ENCODE assay signal across 8 mouse cellular contexts in the genomic region with DNA sequence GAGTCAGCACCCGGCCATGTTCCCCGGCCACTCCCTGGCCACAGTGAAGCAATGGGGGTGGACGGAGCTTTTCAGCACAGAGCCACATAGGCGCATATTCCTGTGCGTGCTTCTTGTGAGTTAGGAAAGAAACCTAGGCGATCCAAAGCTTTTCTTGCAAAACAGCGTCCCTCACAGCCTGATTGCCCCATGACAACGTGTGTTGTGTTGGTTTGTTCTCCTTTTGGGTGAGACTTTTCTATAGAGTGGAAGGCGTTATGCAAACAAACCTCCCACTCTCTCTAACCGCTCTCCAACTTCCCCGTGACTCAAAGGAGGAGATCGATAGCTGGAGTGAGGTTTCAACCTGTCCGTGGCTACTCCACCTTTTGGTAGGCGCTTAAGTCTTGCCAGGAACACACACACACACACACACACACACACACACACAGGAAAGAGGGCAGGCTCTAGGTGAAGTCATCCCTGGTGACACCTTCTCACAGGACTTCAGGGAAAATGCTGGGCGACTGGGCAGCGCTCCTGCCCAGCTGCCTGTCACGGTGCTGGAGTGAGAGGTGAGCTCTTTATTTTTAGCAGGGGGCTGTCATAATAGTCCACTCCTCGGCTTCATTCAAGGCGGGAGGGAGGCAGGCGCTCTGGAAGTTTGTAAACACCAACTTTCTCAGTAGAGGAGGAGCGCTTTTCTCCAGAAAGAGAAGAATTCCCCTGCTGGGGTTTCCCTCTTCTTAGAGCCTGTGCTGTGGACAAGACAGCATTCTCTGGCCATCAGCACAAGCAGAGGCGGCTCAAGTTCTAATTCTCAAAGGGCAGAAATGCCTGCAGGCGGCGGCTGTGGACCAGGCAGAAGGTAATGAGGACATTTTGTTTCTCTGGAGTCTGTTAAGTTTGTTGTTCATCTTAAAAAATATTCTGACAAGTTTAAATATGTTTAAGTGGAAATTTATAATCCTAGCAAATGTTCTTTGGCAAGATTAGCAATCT. TPM values are rescaled to one million over a fixed set of nuclear protein-coding genes. Genes with fewer than 3 reads are reported as not detected.
DNase-seq lines count a peak whose midpoint lies in the region; ATAC-seq lines count a peak whose summit lies in the region.

No protein-coding gene starts in this region.

- no peak overlapping the region for H3K9ac ChIP-seq in midbrain, embryonic 11.5 days (ENCODE audit: low read length)
- no peak overlapping the region for H3K9ac ChIP-seq in midbrain, embryonic 15.5 days
- no peak overlapping the region for H3K9ac ChIP-seq in embryonic facial prominence, embryonic 12.5 days
- H3K9ac ChIP-seq in hindbrain, embryonic 13.5 days, result no peak overlapping the region
- H3K9ac ChIP-seq in liver, embryonic 15.5 days, result no peak overlapping the region

- H3K4me1 ChIP-seq in midbrain, embryonic 11.5 days (ENCODE audit: control insufficient read depth, insufficient read depth, low read length), result no peaks in the 10 kb centered on the region
- peaks cover 3% of the 10 kb centered on the region; the same call in 1 of the 2 replicates for H3K4me1 ChIP-seq in midbrain, embryonic 15.5 days
- peaks cover 7% of the 10 kb centered on the region for H3K4me1 ChIP-seq in embryonic facial prominence, embryonic 12.5 days
- 0 out of 2 replicates have a peak, but pooled peaks cover 3% of the 10 kb centered on the region for H3K4me1 ChIP-seq in hindbrain, embryonic 13.5 days (replicated peaks)
- H3K4me1 ChIP-seq in liver, embryonic 15.5 days (replicated peaks), result 0 out of 2 replicates have a peak, but pooled peaks cover 2% of the 10 kb centered on the region

- no peak overlapping the region for H3K4me3 ChIP-seq in midbrain, embryonic 11.5 days (ENCODE audit: low read depth, low read length)
- H3K4me3 ChIP-seq in midbrain, embryonic 15.5 days, result no peak overlapping the region
- no peak overlapping the region for H3K4me3 ChIP-seq in embryonic facial prominence, embryonic 12.5 days
- no peak overlapping the region for H3K4me3 ChIP-seq in hindbrain, embryonic 13.5 days
- H3K4me3 ChIP-seq in liver, embryonic 15.5 days (replicated peaks), result peak overlapping the region; percentile 36

- ATAC-seq in midbrain, embryonic 11.5 days (ENCODE audit: low FRiP score), result no peak
- ATAC-seq in midbrain, embryonic 15.5 days (replicated peaks), result no peak
- no peak for ATAC-seq in embryonic facial prominence, embryonic 12.5 days (ENCODE audit: insufficient number of reproducible peaks, insufficient read depth, low FRiP score, low TSS enrichment)
- ATAC-seq in hindbrain, embryonic 13.5 days (ENCODE audit: low FRiP score), result no peak
- ATAC-seq in liver, embryonic 15.5 days (ENCODE audit: insufficient read depth), result peak; percentile 62

- no peaks in the 10 kb centered on the region for H3K9me3 ChIP-seq in midbrain, embryonic 11.5 days (ENCODE audit: control insufficient read depth, low read length)
- no peaks in the 10 kb centered on the region for H3K9me3 ChIP-seq in midbrain, embryonic 15.5 days
- H3K9me3 ChIP-seq in embryonic facial prominence, embryonic 12.5 days, result no peaks in the 10 kb centered on the region
- no peaks in the 10 kb centered on the region for H3K9me3 ChIP-seq in hindbrain, embryonic 13.5 days
- no peaks in the 10 kb centered on the region for H3K9me3 ChIP-seq in liver, embryonic 15.5 days (replicated peaks)

- H3K36me3 ChIP-seq in midbrain, embryonic 11.5 days (ENCODE audit: control insufficient read depth, insufficient read depth, low read length), result no peaks in the 10 kb centered on the region
- no peaks in the 10 kb centered on the region for H3K36me3 ChIP-seq in midbrain, embryonic 15.5 days (replicated peaks)
- no peaks in the 10 kb centered on the region for H3K36me3 ChIP-seq in embryonic facial prominence, embryonic 12.5 days
- no peaks in the 10 kb centered on the region for H3K36me3 ChIP-seq in hindbrain, embryonic 13.5 days
- H3K36me3 ChIP-seq in liver, embryonic 15.5 days (replicated peaks), result no peaks in the 10 kb centered on the region

- 38% methylated on average over 24 of the region's 24 CpGs for WGBS in midbrain, embryonic 11.5 days
- 40% methylated on average over 24 of the region's 24 CpGs for WGBS in midbrain, embryonic 15.5 days
- 31% methylated on average over 24 of the region's 24 CpGs for WGBS in embryonic facial prominence, embryonic 12.5 days
- WGBS in hindbrain, embryonic 13.5 days, result 40% methylated on average over 24 of the region's 24 CpGs
- WGBS in liver, embryonic 15.5 days (ENCODE audit: insufficient replicate concordance), result 39% methylated on average over 24 of the region's 24 CpGs

- no peak overlapping the region for H3K27ac ChIP-seq in midbrain, embryonic 11.5 days (ENCODE audit: low read depth, low read length)
- no peak overlapping the region for H3K27ac ChIP-seq in midbrain, embryonic 15.5 days
- H3K27ac ChIP-seq in embryonic facial prominence, embryonic 12.5 days, result no peak overlapping the region
- H3K27ac ChIP-seq in hindbrain, embryonic 13.5 days, result no peak overlapping the region
- peak overlapping the region; percentile 55; the same call in 1 of the 2 replicates for H3K27ac ChIP-seq in liver, embryonic 15.5 days (replicated peaks)

- H3K27me3 ChIP-seq in midbrain, embryonic 11.5 days (ENCODE audit: control insufficient read depth, insufficient read depth, low read length), result no peaks in the 10 kb centered on the region
- no peaks in the 10 kb centered on the region for H3K27me3 ChIP-seq in midbrain, embryonic 15.5 days (replicated peaks)
- no peaks in the 10 kb centered on the region for H3K27me3 ChIP-seq in embryonic facial prominence, embryonic 12.5 days
- H3K27me3 ChIP-seq in hindbrain, embryonic 13.5 days, result 0 out of 2 replicates have a peak, but pooled peaks cover 3% of the 10 kb centered on the region
- H3K27me3 ChIP-seq in liver, embryonic 15.5 days, result no peaks in the 10 kb centered on the region

- H3K4me2 ChIP-seq in midbrain, embryonic 11.5 days, result no peak overlapping the region
- H3K4me2 ChIP-seq in midbrain, embryonic 15.5 days, result no peak overlapping the region
- peak overlapping the region; percentile 38 for H3K4me2 ChIP-seq in embryonic facial prominence, embryonic 12.5 days (replicated peaks)
- peak overlapping the region; percentile 25; the same call in 1 of the 2 replicates for H3K4me2 ChIP-seq in hindbrain, embryonic 13.5 days
- peak overlapping the region; percentile 43 for H3K4me2 ChIP-seq in liver, embryonic 15.5 days

- DNase-seq in midbrain, embryonic 11.5 days (ENCODE audit: low spot score, missing footprints), result peak; percentile 84
- no peak for DNase-seq in cerebellum, adult 9-11 months
- DNase-seq in layer of hippocampus, adult 9-10 months (ENCODE audit: low spot score), result no peak
- no peak for DNase-seq in ovary, postnatal 36 days (ENCODE audit: low spot score)

RNA-seq across cellular contexts. Expression of a gene that starts 43.5 kb away (rescaled TPM):
- polyA plus RNA-seq in midbrain, embryonic 11.5 days (2014; fragmentation: Nextera tagmentation; extraction: Ambion mirVana), result 30.6 and 33.1 TPM in 2 replicates
- 38.8 and 39.3 TPM in 2 replicates for polyA plus RNA-seq in midbrain, embryonic 15.5 days (2015; fragmentation: Nextera tagmentation; extraction: Ambion mirVana)
- polyA plus RNA-seq in embryonic facial prominence, embryonic 12.5 days (2016; fragmentation: Nextera tagmentation; extraction: Ambion mirVana), result 38.2 and 40.6 TPM in 2 replicates
- polyA plus RNA-seq in hindbrain, embryonic 13.5 days (2015; fragmentation: Nextera tagmentation; extraction: Ambion mirVana), result 34.5 and 35.9 TPM in 2 replicates
- polyA plus RNA-seq in liver, embryonic 15.5 days (2015; fragmentation: Nextera tagmentation; extraction: Ambion mirVana), result 11.6 and 12.1 TPM in 2 replicates

Comparison
In these comparisons a context has a peak if more than half of its experiments do, and no peak if none do; other contexts are left out.
1. H3K4me2 ChIP-seq: peak in embryonic facial prominence, embryonic 12.5 days (single experiment), hindbrain, embryonic 13.5 days (single experiment) and liver, embryonic 15.5 days (single experiment); none in midbrain, embryonic 11.5 days (single experiment) and midbrain, embryonic 15.5 days (single experiment).